Mouse (Mus musculus): Measurements from ENCODE around the gene Gm12248. TPM values are rescaled to one million over a fixed set of nuclear protein-coding genes. Genes with fewer than 3 reads are reported as not detected.

The Gm12248 gene
- not detected in 2 replicates for polyA plus RNA-seq (2015; fragmentation: Nextera tagmentation; extraction: Ambion mirVana)

DNA sequence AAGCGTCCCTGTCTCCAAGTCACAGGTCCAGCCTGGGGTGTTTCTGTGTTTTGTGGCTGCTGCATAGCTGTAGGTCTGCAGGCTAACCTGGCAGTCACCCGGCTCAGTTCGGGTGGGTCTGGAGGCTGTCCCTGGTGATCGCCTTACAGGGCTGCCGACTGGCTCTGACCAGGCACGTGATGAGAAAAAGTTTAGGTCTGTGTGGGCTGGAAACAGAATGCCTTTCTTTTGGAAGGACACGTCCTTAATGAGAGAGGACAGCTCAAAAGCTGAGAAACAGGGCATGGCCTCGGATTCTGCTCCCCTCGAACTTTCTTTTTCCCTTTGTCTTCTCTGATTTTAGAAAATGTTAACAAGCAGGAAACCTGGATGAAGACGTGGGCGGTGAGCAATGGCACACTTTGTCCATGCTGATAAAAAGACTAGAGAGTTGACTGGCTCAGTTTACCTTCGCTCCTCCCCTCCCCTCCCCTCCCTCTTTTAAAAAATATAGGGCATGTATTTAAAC lies at the start of gene Gm12248:
Gene Gm12248 (minus strand): TSS at position 114 of the 508 bp plus-strand sequence.
- no peak within 1 kb of the TSS for H3K9ac ChIP-seq (ENCODE audit: low read depth, low read length)
- ATAC-seq (ENCODE audit: low read depth) = peak; percentile 12; the same call in 1 of the 2 replicates

DNA sequence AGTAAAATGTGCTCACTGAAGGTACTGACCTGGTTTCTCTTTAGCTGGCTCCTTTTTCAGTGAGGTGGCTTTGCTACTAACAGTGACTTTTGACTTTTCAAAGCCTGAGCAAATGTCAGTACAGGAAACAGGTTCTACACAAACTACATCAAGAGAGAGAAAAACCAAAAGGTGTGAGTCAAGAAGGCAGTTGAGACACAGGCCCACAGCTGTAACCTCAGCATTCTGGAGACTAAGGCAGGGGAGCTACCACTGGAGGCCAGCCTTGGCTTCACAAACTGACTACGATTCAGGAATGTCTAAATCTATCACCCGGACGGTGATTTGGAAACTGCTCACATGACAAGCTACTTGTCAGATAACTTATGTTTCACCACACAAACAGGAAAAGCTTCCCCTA lies 46.5 kb upstream of the Gm12248 start:
- Histone ChIP-seq H3K36me3 (ENCODE audit: control insufficient read depth, insufficient read depth) (peaks cover 24% of the 10 kb centered on the region), H3K9ac (ENCODE audit: low read depth, low read length) (no peak overlapping the region), H3K27me3 (ENCODE audit: control insufficient read depth, insufficient read depth, low read depth, low read length) (no peaks in the 10 kb centered on the region), H3K9me3 (replicated peaks; ENCODE audit: control insufficient read depth, low read length) (no peaks in the 10 kb centered on the region), H3K4me3 (ENCODE audit: low read depth, low read length) (no peak overlapping the region), H3K4me2 (ENCODE audit: low read depth, low read length) (no peak overlapping the region), H3K4me1 (ENCODE audit: control insufficient read depth, low read depth, low read length) (no peaks in the 10 kb centered on the region), H3K27ac (ENCODE audit: low read length) (no peak overlapping the region)
- WGBS (ENCODE audit: insufficient replicate concordance) = 67% methylated on average over 3 of the region's 3 CpGs
- ATAC-seq (ENCODE audit: low read depth) = no peak

More for the DNA sequence above, at the start of gene Gm12248:
- Histone ChIP-seq H3K27me3 (ENCODE audit: control insufficient read depth, insufficient read depth, low read depth, low read length) (peaks cover 17% of the 10 kb centered on the region), H3K4me3 (ENCODE audit: low read depth, low read length) (peak within 1 kb of the TSS; percentile 20), H3K4me2 (ENCODE audit: low read depth, low read length) (peak within 1 kb of the TSS; percentile 43), H3K27ac (ENCODE audit: low read length) (no peak within 1 kb of the TSS), H3K36me3 (ENCODE audit: control insufficient read depth, insufficient read depth) (no peaks in the 10 kb centered on the region), H3K9me3 (replicated peaks; ENCODE audit: control insufficient read depth, low read length) (no peaks in the 10 kb centered on the region), H3K4me1 (ENCODE audit: control insufficient read depth, low read depth, low read length) (no peaks in the 10 kb centered on the region; the same call in 1 of the 2 replicates)
- 15% methylated on average over 12 of the region's 12 CpGs for WGBS (ENCODE audit: insufficient replicate concordance)

DNA sequence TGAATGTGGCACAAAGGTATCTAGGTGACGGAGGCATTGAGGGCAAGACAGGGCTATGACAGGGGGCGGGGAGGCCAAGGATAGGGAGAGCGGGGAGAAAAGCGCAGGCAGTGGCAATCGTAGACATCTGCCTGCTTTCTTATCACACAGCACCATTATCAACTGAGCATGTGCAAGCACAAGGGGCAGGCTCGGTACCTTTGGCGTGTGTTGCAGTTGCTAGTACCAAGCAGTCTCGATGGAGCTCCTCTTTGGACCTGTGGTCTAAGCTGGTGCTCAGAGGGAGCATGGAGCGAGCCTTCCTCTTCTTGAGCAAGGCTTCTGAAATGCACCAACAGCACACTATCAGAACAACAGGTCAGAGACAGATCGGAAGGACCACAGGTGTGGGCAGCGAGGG lies 45.9 kb upstream of the Gm12248 start:
- no peak for ATAC-seq (ENCODE audit: low read depth)
- no peak overlapping the region for H3K27ac ChIP-seq (ENCODE audit: low read length)
- no peak overlapping the region for H3K4me2 ChIP-seq (ENCODE audit: low read depth, low read length)
- no peak overlapping the region for H3K4me3 ChIP-seq (ENCODE audit: low read depth, low read length)
- WGBS (ENCODE audit: insufficient replicate concordance) = 67% methylated on average over 11 of the region's 11 CpGs
- no peaks in the 10 kb centered on the region for H3K4me1 ChIP-seq (ENCODE audit: control insufficient read depth, low read depth, low read length)
- no peaks in the 10 kb centered on the region for H3K9me3 ChIP-seq (replicated peaks; ENCODE audit: control insufficient read depth, low read length)
- no peaks in the 10 kb centered on the region for H3K27me3 ChIP-seq (ENCODE audit: control insufficient read depth, insufficient read depth, low read depth, low read length)
- H3K9ac ChIP-seq (ENCODE audit: low read depth, low read length) = no peak overlapping the region
- H3K36me3 ChIP-seq (ENCODE audit: control insufficient read depth, insufficient read depth) = peaks cover 30% of the 10 kb centered on the region

DNA sequence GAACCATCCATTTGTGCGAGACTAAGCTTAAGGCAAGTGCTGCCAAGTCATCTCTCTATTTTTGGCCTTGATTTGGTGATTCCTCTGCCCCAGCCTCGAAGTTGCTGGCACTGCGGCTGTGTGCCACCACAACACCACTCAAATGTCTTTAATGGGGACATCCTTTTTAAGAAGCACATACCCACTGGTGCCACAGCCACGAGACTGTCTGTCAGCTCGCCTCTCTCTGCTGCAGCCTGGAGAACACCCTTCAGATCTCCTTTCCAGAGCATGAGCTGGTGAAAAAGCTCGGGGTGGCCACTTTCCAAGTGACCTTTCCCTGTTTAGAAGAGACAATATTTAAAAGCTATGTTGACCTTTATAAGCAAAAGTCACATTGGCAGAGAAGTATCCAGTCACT lies 43.7 kb upstream of the Gm12248 start:
- 77% methylated on average over 6 of the region's 6 CpGs for WGBS (ENCODE audit: insufficient replicate concordance)
- Histone ChIP-seq H3K4me1 (ENCODE audit: control insufficient read depth, low read depth, low read length) (no peaks in the 10 kb centered on the region), H3K9me3 (replicated peaks; ENCODE audit: control insufficient read depth, low read length) (no peaks in the 10 kb centered on the region), H3K36me3 (ENCODE audit: control insufficient read depth, insufficient read depth) (peaks cover 32% of the 10 kb centered on the region), H3K27ac (ENCODE audit: low read length) (no peak overlapping the region), H3K4me2 (ENCODE audit: low read depth, low read length) (no peak overlapping the region), H3K4me3 (ENCODE audit: low read depth, low read length) (no peak overlapping the region), H3K9ac (ENCODE audit: low read depth, low read length) (no peak overlapping the region), H3K27me3 (ENCODE audit: control insufficient read depth, insufficient read depth, low read depth, low read length) (no peaks in the 10 kb centered on the region)
- ATAC-seq (ENCODE audit: low read depth) = no peak

DNA sequence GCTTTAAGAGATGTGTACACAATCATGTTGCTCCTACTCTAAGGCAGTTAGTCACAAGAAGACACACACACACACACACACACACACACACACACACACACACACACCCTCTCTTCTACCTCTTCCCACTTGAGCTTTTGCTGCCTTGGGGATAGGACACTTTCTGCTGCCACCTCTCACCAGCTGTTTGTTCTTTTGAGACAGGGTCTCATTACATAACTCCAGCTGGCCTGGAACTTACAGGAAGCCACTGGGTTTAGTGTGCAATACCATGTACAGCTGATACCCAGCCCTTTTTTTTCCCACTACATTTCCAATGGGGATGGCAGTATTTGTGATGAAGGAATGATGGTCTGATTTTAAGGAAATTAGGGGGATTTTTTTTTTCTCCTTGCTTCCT lies 42.4 kb upstream of the Gm12248 start:
- Histone ChIP-seq H3K4me3 (ENCODE audit: low read depth, low read length) (no peak overlapping the region), H3K27me3 (ENCODE audit: control insufficient read depth, insufficient read depth, low read depth, low read length) (no peaks in the 10 kb centered on the region), H3K9me3 (replicated peaks; ENCODE audit: control insufficient read depth, low read length) (no peaks in the 10 kb centered on the region), H3K27ac (ENCODE audit: low read length) (no peak overlapping the region), H3K4me2 (ENCODE audit: low read depth, low read length) (no peak overlapping the region), H3K9ac (ENCODE audit: low read depth, low read length) (no peak overlapping the region), H3K4me1 (ENCODE audit: control insufficient read depth, low read depth, low read length) (no peaks in the 10 kb centered on the region), H3K36me3 (ENCODE audit: control insufficient read depth, insufficient read depth) (peaks cover 25% of the 10 kb centered on the region)
- ATAC-seq (ENCODE audit: low read depth) = no peak

DNA sequence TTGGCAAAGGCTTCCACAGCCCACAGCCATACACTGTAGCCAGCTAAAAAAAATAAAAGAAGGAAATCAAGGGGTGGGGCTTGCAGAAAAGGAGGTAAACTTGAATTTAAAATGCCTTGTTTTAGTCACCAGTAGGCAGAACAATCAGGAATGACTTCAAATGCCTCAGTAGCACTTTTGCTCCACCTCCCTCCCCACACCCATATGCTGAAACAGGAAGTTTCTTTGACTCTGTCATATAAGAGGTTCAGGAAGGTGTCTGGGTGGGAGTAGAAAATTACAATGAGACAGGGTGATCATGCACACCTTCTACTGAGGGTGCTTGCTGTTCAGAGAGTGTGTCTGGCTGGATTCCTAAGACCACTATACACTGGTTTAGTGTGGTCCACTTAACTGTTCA lies 41.9 kb upstream of the Gm12248 start:
- H3K36me3 ChIP-seq (ENCODE audit: control insufficient read depth, insufficient read depth) = peaks cover 26% of the 10 kb centered on the region

DNA sequence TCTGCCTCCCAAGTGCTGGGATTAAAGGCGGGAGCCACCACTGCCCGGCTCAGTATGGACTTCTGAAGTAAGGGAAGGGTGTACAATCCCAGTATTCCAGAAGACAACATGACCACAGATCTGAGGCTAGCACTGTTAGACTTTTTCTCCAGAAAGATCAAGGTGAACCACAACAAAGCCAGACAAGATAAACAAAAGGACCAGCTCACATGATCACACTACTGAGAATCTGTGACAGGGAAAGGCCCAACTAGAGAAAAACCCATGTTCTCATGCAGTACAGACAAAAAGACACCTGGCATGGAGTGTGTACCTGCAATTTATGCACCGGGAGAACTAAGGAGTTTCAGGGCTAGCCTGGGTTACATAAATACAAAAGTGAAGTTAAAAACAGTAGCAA lies 39.1 kb upstream of the Gm12248 start:
- Histone ChIP-seq H3K4me1 (ENCODE audit: control insufficient read depth, low read depth, low read length) (peaks cover 12% of the 10 kb centered on the region), H3K4me2 (ENCODE audit: low read depth, low read length) (no peak overlapping the region), H3K36me3 (ENCODE audit: control insufficient read depth, insufficient read depth) (peaks cover 23% of the 10 kb centered on the region), H3K27ac (ENCODE audit: low read length) (no peak overlapping the region), H3K9me3 (replicated peaks; ENCODE audit: control insufficient read depth, low read length) (no peaks in the 10 kb centered on the region), H3K9ac (ENCODE audit: low read depth, low read length) (no peak overlapping the region), H3K27me3 (ENCODE audit: control insufficient read depth, insufficient read depth, low read depth, low read length) (no peaks in the 10 kb centered on the region), H3K4me3 (ENCODE audit: low read depth, low read length) (no peak overlapping the region)
- 83% methylated on average over 3 of the region's 3 CpGs for WGBS (ENCODE audit: insufficient replicate concordance)
- ATAC-seq (ENCODE audit: low read depth) = no peak

More for the DNA sequence above, 41.9 kb upstream of the Gm12248 start:
- Histone ChIP-seq H3K27me3 (ENCODE audit: control insufficient read depth, insufficient read depth, low read depth, low read length) (no peaks in the 10 kb centered on the region), H3K27ac (ENCODE audit: low read length) (no peak overlapping the region), H3K9me3 (replicated peaks; ENCODE audit: control insufficient read depth, low read length) (no peaks in the 10 kb centered on the region), H3K4me3 (ENCODE audit: low read depth, low read length) (no peak overlapping the region), H3K9ac (ENCODE audit: low read depth, low read length) (no peak overlapping the region), H3K4me2 (ENCODE audit: low read depth, low read length) (no peak overlapping the region), H3K4me1 (ENCODE audit: control insufficient read depth, low read depth, low read length) (no peaks in the 10 kb centered on the region)
- ATAC-seq (ENCODE audit: low read depth) = no peak

DNA sequence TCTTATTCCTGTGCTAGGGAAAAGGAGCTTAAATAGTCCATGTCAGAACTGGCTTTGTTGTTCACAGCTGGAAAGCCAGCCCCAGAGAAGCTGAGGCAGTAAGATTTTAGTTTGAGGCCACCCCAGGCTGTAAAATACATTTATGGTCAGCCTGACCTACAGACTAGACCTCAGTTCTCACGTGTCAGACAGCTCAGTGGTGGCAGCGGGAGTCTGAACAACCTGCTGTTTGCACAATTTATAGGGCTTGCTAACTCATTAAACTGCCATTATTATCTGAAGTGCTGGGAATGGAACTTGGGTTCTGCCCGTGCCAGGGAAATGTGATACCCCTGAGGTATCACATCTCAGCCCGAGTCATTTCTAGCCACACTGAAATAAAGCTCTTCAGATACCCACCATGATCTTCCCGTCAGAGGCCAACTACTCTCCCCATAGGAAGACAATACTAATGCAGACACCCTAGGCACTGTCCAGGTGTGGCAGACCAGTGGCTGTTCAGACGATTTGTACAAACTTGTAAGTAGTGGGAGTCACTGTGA lies 36.4 kb upstream of the Gm12248 start:
- H3K4me2 ChIP-seq (ENCODE audit: low read depth, low read length) = no peak overlapping the region
- no peak overlapping the region for H3K4me3 ChIP-seq (ENCODE audit: low read depth, low read length)
- H3K27me3 ChIP-seq (ENCODE audit: control insufficient read depth, insufficient read depth, low read depth, low read length) = no peaks in the 10 kb centered on the region
- no peak overlapping the region for H3K27ac ChIP-seq (ENCODE audit: low read length)
- ATAC-seq (ENCODE audit: low read depth) = no peak
- H3K9ac ChIP-seq (ENCODE audit: low read depth, low read length) = no peak overlapping the region
- peaks cover 14% of the 10 kb centered on the region for H3K36me3 ChIP-seq (ENCODE audit: control insufficient read depth, insufficient read depth)
- peaks cover 14% of the 10 kb centered on the region for H3K4me1 ChIP-seq (ENCODE audit: control insufficient read depth, low read depth, low read length)
- 77% methylated on average over 6 of the region's 6 CpGs for WGBS (ENCODE audit: insufficient replicate concordance)
- H3K9me3 ChIP-seq (replicated peaks; ENCODE audit: control insufficient read depth, low read length) = no peaks in the 10 kb centered on the region

DNA sequence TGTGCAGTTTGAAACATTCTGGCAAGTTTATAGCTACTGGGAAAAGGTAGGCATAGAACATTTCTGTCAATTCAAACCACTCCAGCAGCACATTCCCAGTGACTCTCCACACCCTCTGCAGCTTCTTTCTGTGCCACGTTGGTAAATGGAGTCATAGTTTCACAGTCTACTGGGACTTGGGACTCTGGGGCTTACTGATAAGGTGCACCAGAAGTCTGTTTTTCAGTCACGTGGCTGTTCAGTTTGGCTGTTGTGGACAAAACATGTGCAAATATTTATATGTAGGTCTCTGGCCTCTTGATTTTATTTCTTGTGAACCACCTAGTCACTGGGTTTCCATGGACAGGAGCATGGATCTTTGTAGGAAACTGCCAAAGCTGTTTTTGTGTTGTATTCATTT lies 34.6 kb upstream of the Gm12248 start:
- no peaks in the 10 kb centered on the region for H3K27me3 ChIP-seq (ENCODE audit: control insufficient read depth, insufficient read depth, low read depth, low read length)
- WGBS (ENCODE audit: insufficient replicate concordance) = 10% methylated on average over 2 of the region's 2 CpGs
- peak overlapping the region; percentile 65 for H3K27ac ChIP-seq (ENCODE audit: low read length)
- H3K9me3 ChIP-seq (replicated peaks; ENCODE audit: control insufficient read depth, low read length) = no peaks in the 10 kb centered on the region
- no peak overlapping the region for H3K4me3 ChIP-seq (ENCODE audit: low read depth, low read length)
- peak; percentile 92 for ATAC-seq (ENCODE audit: low read depth)
- H3K4me2 ChIP-seq (ENCODE audit: low read depth, low read length) = 0 out of 2 replicates have a peak overlapping the region, but pooled peaks have one; percentile 6
- H3K36me3 ChIP-seq (ENCODE audit: control insufficient read depth, insufficient read depth) = peaks cover 9% of the 10 kb centered on the region
- peaks cover 14% of the 10 kb centered on the region for H3K4me1 ChIP-seq (ENCODE audit: control insufficient read depth, low read depth, low read length)
- H3K9ac ChIP-seq (ENCODE audit: low read depth, low read length) = peak overlapping the region; percentile 19; the same call in 1 of the 2 replicates
